Comparison of ENCODE assay signal across 9 mouse cellular contexts in genomic region chr6:86522001-86522911, GRCm38 (mm10). TPM values are rescaled to one million over a fixed set of nuclear protein-coding genes. Genes with fewer than 3 reads are reported as not detected.
A peak's percentile ranks its signal among the peaks of the same experiment; 100 is the strongest.
DNase-seq lines count a peak whose midpoint lies in the region; ATAC-seq and TF ChIP-seq lines count a peak whose summit lies in the region.
"Had no signal": no experiment of that assay in that cellular context is flagged by ENCODE, and none has a peak within 500 bp of the region (broad histone marks: within the 10 kb centered on the region; RNA-seq: fewer than 3 reads in every experiment).

No protein-coding gene starts in this region.

- H3K27me3 ChIP-seq in kidney, embryonic 15.5 days, result no peaks in the 10 kb centered on the region
- no peaks in the 10 kb centered on the region for H3K27me3 ChIP-seq in limb, embryonic 12.5 days
- no peaks in the 10 kb centered on the region for H3K27me3 ChIP-seq in stomach, embryonic 15.5 days (replicated peaks)

- TF ChIP-seq CTCF in embryonic fibroblast, embryonic 13.5 days (IDR thresholded peaks at IDR 0.05; ENCODE audit: borderline replicate concordance, insufficient read depth, low read length), result no peak

- no peaks in the 10 kb centered on the region for H3K9me3 ChIP-seq in kidney, embryonic 15.5 days (replicated peaks)
- no peaks in the 10 kb centered on the region for H3K9me3 ChIP-seq in limb, embryonic 12.5 days
- no peaks in the 10 kb centered on the region for H3K9me3 ChIP-seq in stomach, embryonic 15.5 days

- 85% methylated on average over 5 of the region's 5 CpGs for WGBS in kidney, embryonic 15.5 days
- WGBS in limb, embryonic 12.5 days, result 88% methylated on average over 5 of the region's 5 CpGs
- 80% methylated on average over 5 of the region's 5 CpGs for WGBS in stomach, embryonic 15.5 days

- peak overlapping the region; percentile 67 for H3K4me2 ChIP-seq in kidney, embryonic 15.5 days
- peak overlapping the region; percentile 91; the same call in 1 of the 2 replicates for H3K4me2 ChIP-seq in limb, embryonic 12.5 days
- peak overlapping the region; percentile 73 for H3K4me2 ChIP-seq in stomach, embryonic 15.5 days

- ATAC-seq in kidney, embryonic 15.5 days (replicated peaks; ENCODE audit: low FRiP score), result no peak
- no peak for ATAC-seq in limb, embryonic 12.5 days (ENCODE audit: insufficient number of reproducible peaks, insufficient read depth, low FRiP score, low TSS enrichment, low read depth)
- ATAC-seq in stomach, embryonic 15.5 days (ENCODE audit: insufficient read depth, low FRiP score, low read depth), result no peak
- no peak for ATAC-seq in activated CD4-positive, CD25-positive, alpha-beta regulatory T cell, adult 4 months

- DNase-seq in kidney, postnatal 14 days, result no peak
- DNase-seq in lung, postnatal 4 days, result no peak
- DNase-seq in frontal cortex, postnatal 10 days (ENCODE audit: low spot score in 2 of 2), result no peak
- DNase-seq: kidney, adult 2 months had no signal

- peak overlapping the region; percentile 85 for H3K27ac ChIP-seq in kidney, embryonic 15.5 days
- H3K27ac ChIP-seq in embryonic fibroblast, embryonic 13.5 days (ENCODE audit: insufficient read depth, low read length), result no peak overlapping the region
- H3K27ac ChIP-seq in limb, embryonic 12.5 days, result peak overlapping the region; percentile 92; the same call in 1 of the 2 replicates
- H3K27ac ChIP-seq in stomach, embryonic 15.5 days, result peak overlapping the region; percentile 88; the same call in 1 of the 2 replicates

- H3K4me1 ChIP-seq in kidney, embryonic 15.5 days, result peaks cover 16% of the 10 kb centered on the region
- H3K4me1 ChIP-seq in embryonic fibroblast, embryonic 13.5 days (ENCODE audit: control insufficient read depth, insufficient read depth, low read length), result peaks cover 4% of the 10 kb centered on the region
- H3K4me1 ChIP-seq in limb, embryonic 12.5 days (replicated peaks), result peaks cover 9% of the 10 kb centered on the region
- H3K4me1 ChIP-seq in stomach, embryonic 15.5 days, result peaks cover 7% of the 10 kb centered on the region

- H3K36me3 ChIP-seq in kidney, embryonic 15.5 days, result peaks cover 20% of the 10 kb centered on the region
- H3K36me3 ChIP-seq in limb, embryonic 12.5 days, result peaks cover 33% of the 10 kb centered on the region
- peaks cover 6% of the 10 kb centered on the region; the same call in 1 of the 2 replicates for H3K36me3 ChIP-seq in stomach, embryonic 15.5 days

- no peak overlapping the region for H3K9ac ChIP-seq in kidney, embryonic 15.5 days
- H3K9ac ChIP-seq in limb, embryonic 12.5 days (replicated peaks), result no peak overlapping the region
- no peak overlapping the region for H3K9ac ChIP-seq in stomach, embryonic 15.5 days

- TF ChIP-seq POLR2A in embryonic fibroblast, embryonic 13.5 days (IDR thresholded peaks at IDR 0.05; ENCODE audit: low read depth, low read length), result peak; percentile 37; the same call in 1 of the 2 replicates

- 0 out of 2 replicates have a peak overlapping the region, but pooled peaks have one; percentile 10 for H3K4me3 ChIP-seq in kidney, embryonic 15.5 days (replicated peaks)
- peak overlapping the region; percentile 22 for H3K4me3 ChIP-seq in embryonic fibroblast, embryonic 13.5 days (ENCODE audit: insufficient read depth, low read length)
- H3K4me3 ChIP-seq in limb, embryonic 12.5 days (replicated peaks), result 0 out of 2 replicates have a peak overlapping the region, but pooled peaks have one; percentile 12
- peak overlapping the region; percentile 84; the same call in 1 of the 2 replicates for H3K4me3 ChIP-seq in stomach, embryonic 15.5 days (replicated peaks)

RNA-seq across cellular contexts. Expression of gene Pcbp1, which starts 3.9 kb away (rescaled TPM):
- 488 and 506 TPM in 2 replicates for polyA plus RNA-seq in kidney, embryonic 15.5 days (2015; fragmentation: Nextera tagmentation; extraction: Ambion mirVana)
- polyA plus RNA-seq in embryonic fibroblast, embryonic 13.5 days (2011; ENCODE audit: insufficient read length, low read depth, missing spikeins), result 176 and 186 TPM in 2 replicates
- 546 and 583 TPM in 2 replicates for polyA plus RNA-seq in limb, embryonic 12.5 days (2016; fragmentation: Nextera tagmentation; extraction: Ambion mirVana)
- 518 and 529 TPM in 2 replicates for polyA plus RNA-seq in stomach, embryonic 15.5 days (2015; fragmentation: Nextera tagmentation; extraction: Ambion mirVana)
- 10 to 100 TPM; 35.3 to 39.2 TPM for polyA plus RNA-seq in activated CD4-positive, CD25-positive, alpha-beta regulatory T cell, adult 4 months (2017; shearing (Covaris generic))

Comparison
In these comparisons a context has a peak if more than half of its experiments do, and no peak if none do; other contexts are left out.
1. H3K4me3 ChIP-seq: peak in every context shown above with its lines; median percentile 84 in stomach, embryonic 15.5 days; 22 in embryonic fibroblast, embryonic 13.5 days; 12 in limb, embryonic 12.5 days; 10 in kidney, embryonic 15.5 days.